Comparison of ENCODE assay signal across 21 mouse cellular contexts in genomic region chr5:122323523-122323922, GRCm38 (mm10). TPM values are rescaled to one million over a fixed set of nuclear protein-coding genes. Genes with fewer than 3 reads are reported as not detected.
DNase-seq lines count a peak whose midpoint lies in the region; ATAC-seq and TF ChIP-seq lines count a peak whose summit lies in the region.
"Had no signal": no experiment of that assay in that cellular context is flagged by ENCODE, and none has a peak within 500 bp of the region (broad histone marks: within the 10 kb centered on the region; RNA-seq: fewer than 3 reads in every experiment).

No protein-coding gene starts in this region.

- no peak for TF ChIP-seq POLR2A in cerebellum, adult 2 months (IDR thresholded peaks at IDR 0.05; ENCODE audit: borderline replicate concordance, insufficient read depth, low read length)

- ATAC-seq in limb, embryonic 11.5 days (ENCODE audit: insufficient number of reproducible peaks, low FRiP score, low TSS enrichment, low read depth): no peak
- ATAC-seq: activated CD4-positive, CD25-positive, alpha-beta regulatory T cell, adult 4 months; forebrain, postnatal 0 days; midbrain, embryonic 15.5 days had no signal

- WGBS in cerebellum, adult 2 months: 49% methylated on average over 8 of the region's 8 CpGs
- 76% methylated on average over 8 of the region's 8 CpGs for WGBS in limb, embryonic 11.5 days
- 85% methylated on average over 8 of the region's 8 CpGs for WGBS in limb, embryonic 10.5 days

- H3K4me2 ChIP-seq in limb, embryonic 11.5 days (ENCODE audit: low read depth, severe bottlenecking): no peak overlapping the region
- H3K4me2 ChIP-seq: hindbrain, embryonic 15.5 days; limb, embryonic 15.5 days; midbrain, embryonic 15.5 days had no signal

- no peak for TF ChIP-seq CTCF in cerebellum, adult 2 months (IDR thresholded peaks at IDR 0.05; ENCODE audit: borderline replicate concordance, insufficient read depth, low read depth, low read length)
- TF ChIP-seq CTCF in gastrocnemius, adult 2 months (IDR thresholded peaks at IDR 0.05): no peak

- H3K4me3 ChIP-seq in cerebellum, adult 2 months (replicated peaks; ENCODE audit: insufficient read depth, low read depth, low read length): no peak overlapping the region
- no peak overlapping the region for H3K4me3 ChIP-seq in gastrocnemius, adult 2 months
- H3K4me3 ChIP-seq in limb, embryonic 11.5 days (ENCODE audit: low read depth, low read length): no peak overlapping the region
- no peak overlapping the region for H3K4me3 ChIP-seq in limb, embryonic 10.5 days
- H3K4me3 ChIP-seq: erythroblast, embryonic 14.5 days; hindbrain, embryonic 15.5 days; limb, embryonic 15.5 days; midbrain, embryonic 15.5 days had no signal

- H3K9ac ChIP-seq in limb, embryonic 11.5 days (ENCODE audit: low read length): no peak overlapping the region
- H3K9ac ChIP-seq: forebrain, postnatal 0 days; hindbrain, embryonic 15.5 days; limb, embryonic 15.5 days; midbrain, embryonic 15.5 days had no signal

- peaks cover 28% of the 10 kb centered on the region for H3K4me1 ChIP-seq in cerebellum, adult 2 months (ENCODE audit: control insufficient read depth, insufficient read depth, low read length)
- no peaks in the 10 kb centered on the region for H3K4me1 ChIP-seq in limb, embryonic 11.5 days (ENCODE audit: control insufficient read depth, insufficient read depth, low read length)
- H3K4me1 ChIP-seq in limb, embryonic 10.5 days: no peaks in the 10 kb centered on the region
- H3K4me1 ChIP-seq: hindbrain, embryonic 15.5 days; midbrain, embryonic 15.5 days had no signal

- no peak for DNase-seq in cerebellum, adult 2 months
- DNase-seq in cerebellum, postnatal 14 days: no peak
- no peak for DNase-seq in gastrocnemius, adult 2 months
- no peak for DNase-seq in gastrocnemius, postnatal 14 days
- peak; percentile 28 for DNase-seq in limb, embryonic 11.5 days (ENCODE audit: low spot score)
- DNase-seq in limb, embryonic 10.5 days (ENCODE audit: low spot score): no peak
- peak; percentile 25 for DNase-seq in brain, adult 2 months (ENCODE audit: low read depth, low spot score)
- DNase-seq in kidney, postnatal 4 days: no peak
- DNase-seq: adrenal gland, postnatal 10 days; cerebellum, adult 11-12 months; forebrain, postnatal 0 days; heart, postnatal 10 days; kidney, adult 11 months; lung, postnatal 14 days; right cerebral cortex, adult 18-20 months had no signal

- intact Hi-C loops in gastrocnemius, adult 2 months (cut with DNase I): no loop called here
- intact Hi-C loops in gastrocnemius, postnatal 14 days (cut with DNase I; ENCODE audit: low total_unique reads): no loop called here

- no peaks in the 10 kb centered on the region for H3K27me3 ChIP-seq in cerebellum, adult 2 months (ENCODE audit: control insufficient read depth, insufficient read depth, low read length)
- H3K27me3 ChIP-seq in limb, embryonic 11.5 days (ENCODE audit: control insufficient read depth, insufficient read depth, low read length): no peaks in the 10 kb centered on the region
- no peaks in the 10 kb centered on the region for H3K27me3 ChIP-seq in limb, embryonic 10.5 days (ENCODE audit: low read depth, poor library complexity, severe bottlenecking)
- H3K27me3 ChIP-seq: hindbrain, embryonic 15.5 days; limb, embryonic 15.5 days; midbrain, embryonic 15.5 days had no signal

- H3K36me3 ChIP-seq in limb, embryonic 11.5 days (ENCODE audit: control insufficient read depth, insufficient read depth, low read length): 0 out of 2 replicates have a peak, but pooled peaks cover 2% of the 10 kb centered on the region
- H3K36me3 ChIP-seq in limb, embryonic 10.5 days: peaks cover 75% of the 10 kb centered on the region

- H3K27ac ChIP-seq in cerebellum, adult 2 months (ENCODE audit: insufficient read depth, low read length): peak overlapping the region; percentile 70
- H3K27ac ChIP-seq in gastrocnemius, adult 2 months: peak overlapping the region; percentile 97; the same call in 1 of the 2 replicates
- H3K27ac ChIP-seq in limb, embryonic 11.5 days (replicated peaks; ENCODE audit: low read depth, low read length): no peak overlapping the region
- H3K27ac ChIP-seq in limb, embryonic 10.5 days: no peak overlapping the region
- H3K27ac ChIP-seq: hindbrain, embryonic 15.5 days; limb, embryonic 15.5 days; midbrain, embryonic 15.5 days; stomach, postnatal 0 days had no signal

- H3K9me3 ChIP-seq in limb, embryonic 11.5 days (ENCODE audit: control insufficient read depth, low read length): no peaks in the 10 kb centered on the region
- no peaks in the 10 kb centered on the region for H3K9me3 ChIP-seq in limb, embryonic 10.5 days (replicated peaks)
- H3K9me3 ChIP-seq: hindbrain, embryonic 15.5 days; limb, embryonic 15.5 days; midbrain, embryonic 15.5 days had no signal

RNA-seq across cellular contexts. Expression of gene Rad9b, which starts 30.5 kb away (rescaled TPM):
- 6.9 TPM in 2 replicates for polyA plus RNA-seq in cerebellum, adult 2 months (2012; rRNA removed)
- under 1 TPM; 0.38 to 0.45 TPM for total RNA-seq in gastrocnemius, adult 2 months (2021)
- under 1 TPM; 0.47 to 0.73 TPM for total RNA-seq in gastrocnemius, postnatal 14 days (2021)
- polyA plus RNA-seq in limb, embryonic 11.5 days (2014; fragmentation: Nextera tagmentation; extraction: Ambion mirVana): 10.8 and 11.6 TPM in 2 replicates
- 8.2 and 11.7 TPM in 2 replicates for polyA plus RNA-seq in limb, embryonic 10.5 days (2016; fragmentation: Nextera tagmentation; extraction: Ambion mirVana)
- polyA plus RNA-seq: erythroblast, embryonic 14.5 days had no signal

RNA-seq across cellular contexts. Expression of gene Vps29, which starts 30.6 kb away (rescaled TPM):
- 170 and 180 TPM in 2 replicates for polyA plus RNA-seq in cerebellum, adult 2 months (2012; rRNA removed)
- total RNA-seq in gastrocnemius, adult 2 months (2021): 10 to 100 TPM; 35.0 to 46.0 TPM
- 10 to 100 TPM; 48.9 to 50.1 TPM for total RNA-seq in gastrocnemius, postnatal 14 days (2021)
- polyA plus RNA-seq in limb, embryonic 11.5 days (2014; fragmentation: Nextera tagmentation; extraction: Ambion mirVana): 169 and 180 TPM in 2 replicates
- polyA plus RNA-seq in limb, embryonic 10.5 days (2016; fragmentation: Nextera tagmentation; extraction: Ambion mirVana): 191 and 204 TPM in 2 replicates

RNA-seq across cellular contexts. Expression of gene Pptc7, which starts 39.4 kb away (rescaled TPM):
- polyA plus RNA-seq in cerebellum, adult 2 months (2012; rRNA removed): 46.4 and 48.4 TPM in 2 replicates
- total RNA-seq in gastrocnemius, adult 2 months (2021): 100 to 1,000 TPM; 103 to 115 TPM
- total RNA-seq in gastrocnemius, postnatal 14 days (2021): 10 to 100 TPM; 39.6 to 74.8 TPM
- 8.5 and 9.2 TPM in 2 replicates for polyA plus RNA-seq in limb, embryonic 11.5 days (2014; fragmentation: Nextera tagmentation; extraction: Ambion mirVana)
- polyA plus RNA-seq in limb, embryonic 10.5 days (2016; fragmentation: Nextera tagmentation; extraction: Ambion mirVana): 8.2 and 9.7 TPM in 2 replicates

RNA-seq across cellular contexts. Expression of gene Gpn3, which starts 48.2 kb away (rescaled TPM):
- 46.5 and 48.7 TPM in 2 replicates for polyA plus RNA-seq in cerebellum, adult 2 months (2012; rRNA removed)
- total RNA-seq in gastrocnemius, adult 2 months (2021): 10 to 100 TPM; 22.1 to 28.5 TPM
- total RNA-seq in gastrocnemius, postnatal 14 days (2021): 10 to 100 TPM; 20.0 to 26.6 TPM
- 86.2 and 89.3 TPM in 2 replicates for polyA plus RNA-seq in limb, embryonic 11.5 days (2014; fragmentation: Nextera tagmentation; extraction: Ambion mirVana)
- 102 and 103 TPM in 2 replicates for polyA plus RNA-seq in limb, embryonic 10.5 days (2016; fragmentation: Nextera tagmentation; extraction: Ambion mirVana)

RNA-seq across cellular contexts. Expression of gene Fam216a, which starts 48.6 kb away (rescaled TPM):
- polyA plus RNA-seq in cerebellum, adult 2 months (2012; rRNA removed): 94.8 and 98.5 TPM in 2 replicates
- total RNA-seq in gastrocnemius, adult 2 months (2021): 1 to 10 TPM; 4.9 to 5.5 TPM
- total RNA-seq in gastrocnemius, postnatal 14 days (2021): 1 to 10 TPM; 7.6 to 7.8 TPM
- polyA plus RNA-seq in limb, embryonic 11.5 days (2014; fragmentation: Nextera tagmentation; extraction: Ambion mirVana): 99.6 and 107 TPM in 2 replicates
- polyA plus RNA-seq in limb, embryonic 10.5 days (2016; fragmentation: Nextera tagmentation; extraction: Ambion mirVana): 83.6 and 90.4 TPM in 2 replicates

Comparison
In these comparisons a context has a peak if more than half of its experiments do, and no peak if none do; other contexts are left out.
1. DNase-seq: peak in limb, embryonic 11.5 days (single experiment) and brain, adult 2 months (single experiment); none in cerebellum, adult 2 months (0 of 2), cerebellum, postnatal 14 days (0 of 2), gastrocnemius, adult 2 months (single experiment), gastrocnemius, postnatal 14 days (single experiment), limb, embryonic 10.5 days (single experiment) and kidney, postnatal 4 days (0 of 2).
2. H3K27ac ChIP-seq: peak in cerebellum, adult 2 months (single experiment) and gastrocnemius, adult 2 months (single experiment); none in limb, embryonic 11.5 days (single experiment) and limb, embryonic 10.5 days (single experiment).